Comparison of ENCODE assay signal across 17 mouse cellular contexts in the genomic region with DNA sequence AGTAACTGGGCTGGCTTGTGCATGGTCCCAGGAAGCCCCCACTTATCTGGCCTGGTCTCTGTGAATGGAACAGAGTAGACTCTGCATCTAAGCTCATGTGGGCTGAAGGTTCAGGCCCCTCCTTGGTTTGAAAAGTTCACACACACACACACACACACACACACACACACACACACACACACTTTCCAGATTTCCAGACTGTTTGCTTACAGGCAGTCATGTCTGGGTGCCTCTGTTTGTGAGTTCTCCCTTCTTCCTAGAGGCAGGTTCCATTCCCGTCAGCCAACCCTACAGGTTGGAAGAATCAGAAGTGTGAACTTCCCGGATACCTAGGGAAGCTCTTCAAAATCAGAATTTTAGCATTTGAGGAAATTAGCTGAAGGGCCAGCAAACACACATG. TPM values are rescaled to one million over a fixed set of nuclear protein-coding genes. Genes with fewer than 3 reads are reported as not detected.
DNase-seq lines count a peak whose midpoint lies in the region; ATAC-seq and TF ChIP-seq lines count a peak whose summit lies in the region.
"Had no signal": no experiment of that assay in that cellular context is flagged by ENCODE, and none has a peak within 500 bp of the region (broad histone marks: within the 10 kb centered on the region; RNA-seq: fewer than 3 reads in every experiment).

No protein-coding gene starts in this region.

- TF ChIP-seq CTCF in brain, embryonic 14.5 days (IDR thresholded peaks at IDR 0.05; ENCODE audit: borderline replicate concordance, extremely low read depth, insufficient read depth, insufficient read length): no peak

- no peak for ATAC-seq in forebrain, embryonic 11.5 days (replicated peaks; ENCODE audit: low FRiP score)
- no peak for ATAC-seq in hindbrain, embryonic 13.5 days (ENCODE audit: low FRiP score)
- no peak for ATAC-seq in midbrain, embryonic 14.5 days (ENCODE audit: low FRiP score, low TSS enrichment)

- peak overlapping the region; percentile 98 for H3K27ac ChIP-seq in forebrain, embryonic 11.5 days (ENCODE audit: low read depth, low read length)
- H3K27ac ChIP-seq in hindbrain, embryonic 13.5 days: peak overlapping the region; percentile 93
- H3K27ac ChIP-seq in midbrain, embryonic 14.5 days (replicated peaks; ENCODE audit: low read depth, low read length): peak overlapping the region; percentile 89
- H3K27ac ChIP-seq: embryonic facial prominence, embryonic 15.5 days; limb, embryonic 13.5 days; stomach, embryonic 15.5 days had no signal

- H3K36me3 ChIP-seq in forebrain, embryonic 11.5 days (ENCODE audit: control insufficient read depth, insufficient read depth, low read length): no peaks in the 10 kb centered on the region
- no peaks in the 10 kb centered on the region for H3K36me3 ChIP-seq in hindbrain, embryonic 13.5 days
- H3K36me3 ChIP-seq in midbrain, embryonic 14.5 days (ENCODE audit: control insufficient read depth, insufficient read depth, low read length): no peaks in the 10 kb centered on the region
- H3K36me3 ChIP-seq: embryonic facial prominence, embryonic 15.5 days; limb, embryonic 13.5 days; stomach, embryonic 15.5 days had no signal

- H3K9me3 ChIP-seq in forebrain, embryonic 11.5 days (ENCODE audit: control insufficient read depth, low read length): no peaks in the 10 kb centered on the region
- H3K9me3 ChIP-seq in hindbrain, embryonic 13.5 days: no peaks in the 10 kb centered on the region
- no peaks in the 10 kb centered on the region for H3K9me3 ChIP-seq in midbrain, embryonic 14.5 days (ENCODE audit: control insufficient read depth, low read length)
- H3K9me3 ChIP-seq: embryonic facial prominence, embryonic 15.5 days; limb, embryonic 13.5 days; stomach, embryonic 15.5 days had no signal

- H3K4me3 ChIP-seq in forebrain, embryonic 11.5 days (ENCODE audit: low read depth, low read length): no peak overlapping the region
- no peak overlapping the region for H3K4me3 ChIP-seq in hindbrain, embryonic 13.5 days
- H3K4me3 ChIP-seq in midbrain, embryonic 14.5 days (replicated peaks; ENCODE audit: low read depth, low read length): no peak overlapping the region
- H3K4me3 ChIP-seq: embryonic facial prominence, embryonic 15.5 days; limb, embryonic 13.5 days; stomach, embryonic 15.5 days had no signal

- H3K4me2 ChIP-seq in forebrain, embryonic 11.5 days (ENCODE audit: low read depth, low read length, severe bottlenecking): no peak overlapping the region; the same call in 1 of the 2 replicates
- no peak overlapping the region for H3K4me2 ChIP-seq in hindbrain, embryonic 13.5 days
- H3K4me2 ChIP-seq in midbrain, embryonic 14.5 days (ENCODE audit: low read length): peak overlapping the region; percentile 83; the same call in 1 of the 2 replicates
- H3K4me2 ChIP-seq: embryonic facial prominence, embryonic 15.5 days; limb, embryonic 13.5 days; stomach, embryonic 15.5 days had no signal

- WGBS in forebrain, embryonic 11.5 days: 13% methylated on average over 2 of the region's 2 CpGs
- 14% methylated on average over 2 of the region's 2 CpGs for WGBS in hindbrain, embryonic 13.5 days
- WGBS in midbrain, embryonic 14.5 days: 26% methylated on average over 2 of the region's 2 CpGs

- peak; percentile 56 for DNase-seq in brain, embryonic 14.5 days (ENCODE audit: low read depth)
- DNase-seq in forebrain, embryonic 11.5 days (ENCODE audit: low spot score): no peak
- DNase-seq in midbrain, embryonic 14.5 days: no peak
- DNase-seq in MN1 (ENCODE audit: low spot score): no peak
- no peak for DNase-seq in cerebellum, adult 8-10 months
- DNase-seq in cerebellum, adult 9-10 months: no peak
- DNase-seq: cerebellum, postnatal 14 days; heart, adult 18-20 months; kidney, adult 18-20 months; kidney, postnatal 4 days; thymus, postnatal 25 days had no signal

- H3K27me3 ChIP-seq in forebrain, embryonic 11.5 days (ENCODE audit: control insufficient read depth, insufficient read depth, low read length): peaks cover 2% of the 10 kb centered on the region; the same call in 1 of the 2 replicates
- H3K27me3 ChIP-seq in hindbrain, embryonic 13.5 days: peaks cover 58% of the 10 kb centered on the region
- peaks cover 25% of the 10 kb centered on the region for H3K27me3 ChIP-seq in midbrain, embryonic 14.5 days (ENCODE audit: control insufficient read depth, insufficient read depth, low read length)

- H3K9ac ChIP-seq in forebrain, embryonic 11.5 days (ENCODE audit: low read length): peak overlapping the region; percentile 53; the same call in 1 of the 2 replicates
- H3K9ac ChIP-seq in hindbrain, embryonic 13.5 days: no peak overlapping the region
- no peak overlapping the region for H3K9ac ChIP-seq in midbrain, embryonic 14.5 days (replicated peaks; ENCODE audit: low read length)
- H3K9ac ChIP-seq: embryonic facial prominence, embryonic 15.5 days; limb, embryonic 13.5 days; stomach, embryonic 15.5 days had no signal

- no peak for TF ChIP-seq POLR2A in brain, embryonic 14.5 days (IDR thresholded peaks at IDR 0.05; ENCODE audit: borderline replicate concordance, extremely low read depth, insufficient read depth, insufficient read length, poor library complexity, severe bottlenecking)

- H3K4me1 ChIP-seq in forebrain, embryonic 11.5 days (replicated peaks; ENCODE audit: control insufficient read depth, insufficient read depth, low read length): peaks cover 42% of the 10 kb centered on the region
- peaks cover 66% of the 10 kb centered on the region for H3K4me1 ChIP-seq in hindbrain, embryonic 13.5 days (replicated peaks)
- H3K4me1 ChIP-seq in midbrain, embryonic 14.5 days (ENCODE audit: control insufficient read depth, insufficient read depth, low read length): peaks cover 40% of the 10 kb centered on the region

RNA-seq across cellular contexts. Expression of a gene that starts 17.0 kb away (rescaled TPM):
- polyA plus RNA-seq in brain, embryonic 14.5 days (2012; rRNA removed): 101 and 119 TPM in 2 replicates
- 57.7 and 67.3 TPM in 2 replicates for polyA plus RNA-seq in forebrain, embryonic 11.5 days (2014; fragmentation: Nextera tagmentation; extraction: Ambion mirVana)
- 16.9 and 19.2 TPM in 2 replicates for polyA plus RNA-seq in hindbrain, embryonic 13.5 days (2015; fragmentation: Nextera tagmentation; extraction: Ambion mirVana)
- polyA plus RNA-seq in midbrain, embryonic 14.5 days (2014; fragmentation: Nextera tagmentation; extraction: Ambion mirVana): 16.8 and 22.4 TPM in 2 replicates
- polyA plus RNA-seq: heart, postnatal 0 days; liver, embryonic 16.5 days had no signal
